Mouse (Mus musculus): ENCODE measurements at regions not wholly inside any gene's neighbourhood (a gene's known extent, or its start where the extent isn't known, plus 50 kb on each side); places are given as distances from the start of the nearest gene placed in this dataset.

DNA sequence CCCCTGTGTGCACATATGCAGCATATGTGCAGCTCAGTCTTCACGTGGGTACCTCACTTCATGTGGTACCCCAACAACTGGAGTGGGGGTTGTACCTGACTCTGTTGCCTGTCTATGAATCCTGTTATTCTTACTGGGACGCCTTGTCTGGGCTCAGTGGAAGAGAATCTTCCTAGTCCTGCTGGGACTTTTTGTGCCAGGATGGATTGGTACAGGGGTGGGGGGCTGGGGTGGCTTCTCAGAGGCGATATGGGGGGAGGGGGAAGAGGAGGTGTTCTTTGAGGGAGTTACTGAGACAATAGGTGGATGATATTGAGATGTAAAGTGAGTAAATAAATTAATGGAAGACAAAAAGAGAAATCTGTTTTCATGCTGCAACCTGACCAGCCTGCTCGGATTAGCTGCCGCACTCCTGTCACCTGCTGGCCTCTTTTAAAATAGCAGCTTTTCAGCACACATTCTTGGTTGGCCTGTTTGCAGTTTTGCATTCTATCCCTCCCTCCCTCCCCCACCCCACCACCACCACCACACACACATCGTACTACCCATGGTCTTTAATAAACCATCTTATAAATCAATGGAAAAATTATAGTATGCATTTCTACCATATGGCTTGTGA lies 1112.9 kb downstream of the 4930444P10Rik start:
- Histone ChIP-seq H3K9me3 (replicated peaks) (0 out of 2 replicates have a peak, but pooled peaks cover 4% of the 10 kb centered on the region), H3K36me3 (no peaks in the 10 kb centered on the region), H3K9ac (no peak overlapping the region), H3K4me1 (replicated peaks) (no peaks in the 10 kb centered on the region), H3K27me3 (no peaks in the 10 kb centered on the region), H3K27ac (no peak overlapping the region), H3K4me3 (replicated peaks) (no peak overlapping the region), H3K4me2 (no peak overlapping the region)
- DNase-seq: no peak
- no peak for ATAC-seq (ENCODE audit: low read depth)
- WGBS (ENCODE audit: insufficient replicate concordance): 45% methylated on average over 6 of the region's 6 CpGs

Data from liver, embryonic 13.5 days (tissue).